Mouse (Mus musculus) B cell, adult 2 months (primary cell): ENCODE results near the gene Grin2b.
"Not testable (repeated sequence)": the region's sequence is repeated elsewhere in the genome, so short reads cannot be mapped to it uniquely, and the experiment has no call there.

Experiments
- DNase-seq, 2 experiments: peaks; one replicate each; pipeline ENCODE4 v3.0.0; 2022

The Grin2b gene

DNA sequence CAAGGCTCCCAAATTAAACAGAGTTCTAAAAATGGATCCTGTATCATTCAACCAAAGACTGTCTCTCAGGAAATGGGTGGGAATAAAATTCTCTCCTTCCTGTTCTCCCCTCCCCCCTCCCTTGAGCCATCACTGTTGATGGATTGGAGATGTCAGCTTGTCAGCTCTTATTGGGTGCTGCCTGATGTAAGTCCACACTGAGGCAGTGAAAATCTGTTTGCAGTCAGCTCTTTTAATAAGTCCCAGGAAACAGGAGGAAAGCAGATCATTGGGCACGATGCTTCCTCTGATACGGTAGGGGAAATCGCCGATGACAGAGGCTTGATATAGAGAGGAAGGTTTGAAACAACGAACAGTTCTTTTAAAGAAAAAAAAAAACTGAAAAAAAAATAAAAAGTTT lies 290.7 kb downstream of the Grin2b start:
- DNase-seq = no peak

DNA sequence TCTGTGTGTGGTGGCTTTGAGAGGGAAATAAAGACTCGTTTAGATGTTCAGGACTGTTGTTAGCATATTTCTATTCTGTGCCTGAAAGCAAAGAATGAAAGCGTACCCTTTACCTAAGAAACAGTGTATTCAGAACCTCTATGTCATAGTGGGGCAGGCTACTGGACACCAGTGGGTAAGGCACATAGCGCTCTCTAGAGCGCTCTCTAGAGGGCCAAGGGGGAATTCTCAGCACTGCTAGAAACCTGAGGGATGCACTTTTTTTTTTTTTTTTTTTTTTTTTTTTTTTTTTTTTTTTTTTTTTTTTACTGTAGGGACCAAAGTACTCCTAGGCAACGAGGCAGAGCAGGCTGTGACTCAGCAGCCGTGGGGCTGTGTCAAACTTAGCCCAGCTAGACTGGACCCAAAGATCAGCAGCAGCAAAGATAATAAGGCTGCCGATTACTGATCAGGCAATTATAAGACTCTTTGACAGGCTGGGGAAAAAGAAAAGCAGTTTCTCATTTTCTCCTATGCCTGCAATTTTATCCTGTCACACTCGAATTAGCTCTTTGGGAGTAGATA lies 297.1 kb downstream of the Grin2b start:
- DNase-seq = no peak

GRCm38 (mm10) chr6:135874626-135875025 lies 298.7 kb downstream of the Grin2b start:
- DNase-seq = no peak

DNA sequence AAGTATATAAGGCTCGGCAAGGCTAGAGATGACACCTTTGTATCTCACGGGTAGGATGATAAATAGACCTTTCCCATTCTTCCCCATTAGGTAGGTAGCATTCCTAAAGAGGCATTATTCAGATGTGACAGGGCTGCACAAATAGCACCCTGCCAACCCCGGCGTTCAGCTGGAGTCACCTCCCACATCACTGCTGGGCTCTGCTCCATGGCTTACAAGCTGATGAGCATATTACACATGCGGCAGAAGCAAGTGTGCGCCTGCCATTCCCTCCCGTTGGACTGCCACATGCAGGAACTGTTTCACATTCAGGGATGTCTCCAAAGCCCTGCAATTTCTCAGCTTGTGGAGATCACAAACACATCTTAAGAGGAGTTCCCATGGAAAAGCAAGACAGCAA lies 307.5 kb downstream of the Grin2b start:
- no peak for DNase-seq

- DNase-seq = no peak
Measured at GRCm38 (mm10) chr6:135863965-135864364, 309.3 kb downstream of the Grin2b start.

GRCm38 (mm10) chr6:135859502-135859901 lies 313.8 kb downstream of the Grin2b start:
- DNase-seq = no peak

DNA sequence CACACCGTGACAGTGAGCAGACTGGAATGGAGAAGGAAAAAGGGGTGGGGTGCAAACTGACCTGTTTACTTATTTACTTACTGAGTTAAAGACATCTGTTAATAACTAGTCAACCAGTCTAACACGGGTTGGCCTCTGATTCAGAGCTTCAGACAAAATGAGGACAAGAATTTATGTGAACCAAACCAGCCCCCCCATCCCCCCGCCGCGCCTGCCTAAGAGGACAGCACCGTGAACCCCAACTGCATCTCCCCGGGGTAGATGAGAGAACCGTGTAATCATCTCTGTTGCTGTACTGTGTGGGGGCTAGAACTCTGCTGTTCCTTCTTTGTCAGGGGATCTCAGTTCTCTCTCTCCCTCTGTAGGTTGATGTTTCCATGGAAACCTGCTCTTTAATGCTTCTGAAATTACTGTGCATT lies 319.1 kb downstream of the Grin2b start:
- DNase-seq = no peak

GRCm38 (mm10) chr6:135843755-135844154 lies 329.6 kb downstream of the Grin2b start:
- DNase-seq = no peak

GRCm38 (mm10) chr6:135836353-135836752 lies 337.0 kb downstream of the Grin2b start:
- no peak for DNase-seq

- DNase-seq = no peak
Measured at GRCm38 (mm10) chr6:135833542-135833941, 339.8 kb downstream of the Grin2b start.

DNA sequence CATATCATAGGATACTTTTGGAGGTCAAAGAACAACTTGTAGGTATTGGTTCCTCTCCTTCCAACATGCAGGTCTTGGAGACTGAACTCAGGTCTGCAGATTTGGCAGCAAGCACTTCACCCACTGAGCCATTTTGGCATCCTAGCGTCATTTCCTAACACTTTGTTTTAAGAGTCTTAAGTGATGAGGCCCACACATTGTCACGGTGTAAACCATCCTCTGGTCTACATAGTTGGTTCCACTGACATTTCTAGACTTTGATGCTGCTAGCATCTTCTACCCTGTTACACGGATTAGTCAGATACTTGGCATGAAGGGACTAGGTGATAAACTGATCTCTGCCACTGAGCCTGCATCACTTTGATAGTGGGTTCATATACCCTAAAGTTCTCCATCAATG lies 341.3 kb downstream of the Grin2b start:
- DNase-seq = no peak

- no peak for DNase-seq
Measured at GRCm38 (mm10) chr6:135831032-135831431, 342.3 kb downstream of the Grin2b start.

DNA sequence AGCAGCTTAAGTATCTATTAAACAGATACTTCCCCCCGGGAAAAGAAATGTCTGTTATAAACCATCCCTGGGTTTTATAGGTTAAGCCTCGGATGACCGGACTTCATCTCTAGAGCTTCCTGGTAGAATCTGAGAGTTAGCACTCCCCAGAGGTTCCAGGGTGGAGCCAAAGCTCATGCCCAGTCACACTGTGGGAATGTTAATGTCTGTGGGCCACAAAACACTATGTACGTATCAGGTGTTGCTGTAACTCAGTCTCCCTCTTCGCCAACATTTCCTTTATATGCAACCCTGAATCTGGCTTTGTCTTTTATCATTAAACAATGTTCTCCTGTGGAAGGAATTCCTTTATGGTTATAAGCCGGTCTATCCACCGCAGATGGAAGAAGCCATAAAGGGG lies 343.9 kb downstream of the Grin2b start:
- DNase-seq = no peak

DNA sequence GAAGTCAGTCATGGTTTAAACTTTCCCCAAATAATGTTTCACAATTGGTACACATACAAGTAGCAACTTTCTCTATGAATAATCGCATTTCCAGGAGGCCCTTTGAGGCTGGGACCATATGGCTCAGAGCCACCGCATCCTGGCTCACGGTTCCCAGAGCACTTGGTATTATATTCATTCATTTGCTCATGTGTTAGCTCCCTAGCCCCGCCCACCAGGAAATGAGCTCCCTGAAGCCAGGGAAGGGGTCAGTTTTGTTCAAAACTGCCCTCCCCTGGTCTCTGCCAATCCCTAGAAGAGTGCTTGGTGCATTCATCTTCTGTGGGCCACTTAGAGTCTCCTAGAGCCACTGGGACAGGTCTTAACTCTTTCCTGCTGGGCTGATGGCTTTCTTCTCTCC lies 344.3 kb downstream of the Grin2b start:
- no peak for DNase-seq

DNA sequence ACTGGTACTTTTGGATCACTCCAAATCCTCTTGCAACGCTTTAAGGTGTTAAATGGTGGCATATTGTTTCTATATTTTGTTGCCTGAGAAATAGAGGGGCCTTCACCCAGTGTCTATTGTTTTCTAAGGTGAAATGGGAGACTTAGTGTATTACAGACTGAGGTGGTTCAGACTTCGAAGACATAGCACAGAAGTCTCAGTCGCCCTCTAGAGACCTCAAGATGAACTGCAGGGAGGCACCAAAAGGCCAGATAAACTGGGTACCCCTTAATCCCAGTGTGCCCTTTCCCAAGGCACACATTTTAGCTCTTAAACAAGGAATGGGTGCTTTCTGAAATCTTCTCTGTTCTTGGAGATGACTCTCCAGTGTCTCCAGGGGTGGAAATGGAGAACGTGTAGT lies 345.4 kb downstream of the Grin2b start:
- no peak for DNase-seq

DNA sequence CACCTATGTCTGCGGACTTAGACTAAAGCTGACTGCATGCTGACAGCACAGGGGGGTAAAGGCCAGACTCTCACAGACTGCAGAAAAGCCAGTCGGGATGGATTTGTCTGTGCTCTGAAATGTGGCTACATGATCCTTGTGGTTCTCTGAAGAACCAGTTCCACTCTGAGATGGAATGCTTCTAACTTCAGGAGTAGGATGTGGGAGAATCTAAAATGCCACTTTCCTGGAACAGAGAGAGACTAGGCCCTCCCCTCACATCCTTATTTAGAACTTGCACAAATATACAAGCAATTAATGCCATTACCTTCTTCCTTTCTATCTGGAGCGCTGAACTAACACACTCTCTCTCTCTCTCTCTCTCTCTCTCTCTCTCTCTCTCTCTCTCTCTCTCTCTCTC lies 346.0 kb downstream of the Grin2b start:
- no peak for DNase-seq

DNA sequence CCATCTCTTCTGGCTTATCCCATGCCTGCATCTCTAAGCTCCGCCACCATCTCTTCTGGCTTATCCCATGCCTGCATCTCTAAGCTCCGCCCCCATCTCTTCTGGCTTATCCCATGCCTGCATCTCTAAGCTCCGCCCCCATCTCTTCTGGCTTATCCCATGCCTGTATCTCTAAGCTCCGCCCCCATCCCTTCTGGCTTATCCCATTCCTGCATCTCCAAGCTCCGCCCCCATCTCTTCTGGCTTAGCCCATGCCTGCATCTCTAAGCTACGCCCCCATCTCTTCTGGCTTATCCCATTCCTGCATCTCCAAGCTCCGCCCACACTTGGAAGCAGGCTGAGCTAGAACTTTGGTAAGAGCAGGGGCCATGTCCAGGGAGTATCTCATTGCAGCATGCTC lies 346.5 kb downstream of the Grin2b start:
- not testable (repeated sequence) for DNase-seq

- DNase-seq = no peak
Measured at GRCm38 (mm10) chr6:135817391-135817790, 355.9 kb downstream of the Grin2b start.

DNA sequence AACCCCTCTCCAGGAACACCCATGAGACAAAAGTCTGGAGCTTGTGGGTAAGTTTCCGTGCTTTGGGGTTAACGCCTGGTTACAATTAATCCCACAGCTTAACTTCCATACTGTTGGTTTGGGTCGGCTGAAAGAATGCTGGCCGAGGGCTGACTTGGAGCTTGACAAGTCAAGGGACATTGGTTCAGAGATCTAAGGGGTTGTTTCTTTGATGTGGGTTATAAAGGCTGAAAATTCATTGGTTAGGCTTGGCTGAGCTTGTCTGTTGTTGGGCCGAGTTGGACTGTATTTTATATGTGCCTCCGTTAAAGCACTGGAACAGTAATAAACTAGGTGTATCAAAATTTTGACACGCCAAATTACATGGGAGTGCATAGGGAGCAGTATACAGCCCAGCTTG lies 359.6 kb downstream of the Grin2b start:
- DNase-seq = no peak

DNA sequence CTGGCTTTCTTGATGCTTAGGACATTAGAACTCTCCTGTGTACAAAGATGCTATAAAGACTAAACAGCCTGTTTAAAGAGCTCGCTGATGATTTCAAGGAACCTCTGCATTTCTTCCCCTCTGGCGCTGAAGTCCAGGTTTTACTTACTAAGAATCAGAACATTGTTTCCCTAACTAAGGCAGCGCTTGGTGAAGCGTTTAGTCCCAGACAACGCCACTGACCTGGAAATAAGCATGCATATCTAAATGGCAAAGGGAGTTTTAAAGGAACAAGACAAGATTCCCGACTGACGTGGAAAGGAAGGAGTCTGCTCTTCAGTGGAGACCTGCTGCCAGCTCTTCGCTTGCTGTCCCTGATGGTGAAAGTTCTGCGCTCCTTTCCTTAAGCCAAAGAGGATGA lies 367.9 kb downstream of the Grin2b start:
- no peak for DNase-seq

GRCm38 (mm10) chr6:135799949-135800348 lies 373.4 kb downstream of the Grin2b start:
- DNase-seq = no peak

- DNase-seq = no peak
Measured at GRCm38 (mm10) chr6:135798202-135798992, 374.9 kb downstream of the Grin2b start.

DNA sequence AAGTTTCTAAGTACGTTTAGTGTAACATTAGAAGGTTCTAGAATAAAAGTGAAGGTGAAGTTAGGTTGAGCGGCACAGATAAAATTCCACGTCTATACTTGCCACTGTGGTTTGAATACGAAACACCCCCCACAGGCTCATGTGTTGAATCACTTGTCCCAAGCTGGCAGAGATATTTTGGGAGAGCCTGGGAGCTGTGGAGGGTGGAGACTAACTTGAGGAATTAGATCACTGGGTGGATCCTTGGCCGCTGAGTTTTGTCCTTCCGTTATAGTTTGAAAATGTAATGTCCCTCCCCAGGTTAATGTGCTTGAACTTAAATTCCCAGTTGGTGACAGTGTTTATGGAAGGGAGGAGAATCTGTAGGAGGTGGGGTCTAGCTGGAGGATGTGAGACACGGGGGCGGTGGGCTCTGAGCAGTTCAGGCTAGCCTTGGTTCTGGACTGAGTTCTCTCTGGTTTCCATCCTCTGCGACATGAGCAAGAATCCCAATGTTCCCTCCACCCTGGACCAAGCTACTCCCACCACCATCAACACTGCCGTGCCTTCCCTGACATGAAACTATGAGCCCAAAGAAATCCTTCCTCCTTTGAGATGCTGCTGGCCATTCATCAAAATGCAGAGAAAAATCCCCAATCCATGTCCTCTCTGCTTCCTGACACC lies 375.8 kb downstream of the Grin2b start:
- no peak for DNase-seq

DNA sequence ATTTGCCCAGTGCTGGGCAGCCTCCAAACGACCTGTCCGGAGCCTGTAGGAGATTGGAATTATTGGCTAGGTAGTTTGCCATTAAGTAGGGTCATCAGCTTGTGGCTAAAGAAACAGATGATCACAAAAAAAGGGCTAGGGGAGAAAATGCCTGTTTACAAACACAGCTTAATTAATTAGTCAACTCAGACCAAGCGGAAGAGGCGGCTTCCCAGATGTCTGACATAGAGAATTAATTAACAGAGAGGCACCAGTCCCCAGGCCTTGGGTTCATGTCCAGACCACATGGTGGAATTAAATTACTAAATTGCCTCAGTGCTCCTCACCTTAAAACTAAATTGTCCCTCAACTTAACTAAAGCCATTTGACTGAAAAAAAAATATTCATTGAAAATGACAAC lies 376.4 kb downstream of the Grin2b start:
- DNase-seq = no peak
